Mouse (Mus musculus) large intestine, adult 2 months (tissue): ENCODE data around the gene Tshz2. TPM values are rescaled to one million over a fixed set of nuclear protein-coding genes. Genes with fewer than 3 reads are reported as not detected.

Source experiments
- DNase-seq: peaks from one replicate; pipeline ENCODE4 v3.0.0-alpha.2; 2012; ENCODE audit warnings: low read depth, low spot score
- WGBS: fragments of 180-500 bp; shearing (Covaris S2); methylation state at CpG from one replicate; pipeline ENCODE4 v1.1.7; 2018; 5-methylcytosine and 5-hydroxymethylcytosine counted together
- polyA plus RNA-seq: library from polyadenylated mRNA; depleted of rRNA; stranded (reverse); fragments of >200 nt; gene quantifications from 2 replicates; pipeline ENCODE4 v1.2.3, GENCODE M21; 2012

The Tshz2 gene
- polyA plus RNA-seq, 1 experiment = 5.9 TPM

DNA sequence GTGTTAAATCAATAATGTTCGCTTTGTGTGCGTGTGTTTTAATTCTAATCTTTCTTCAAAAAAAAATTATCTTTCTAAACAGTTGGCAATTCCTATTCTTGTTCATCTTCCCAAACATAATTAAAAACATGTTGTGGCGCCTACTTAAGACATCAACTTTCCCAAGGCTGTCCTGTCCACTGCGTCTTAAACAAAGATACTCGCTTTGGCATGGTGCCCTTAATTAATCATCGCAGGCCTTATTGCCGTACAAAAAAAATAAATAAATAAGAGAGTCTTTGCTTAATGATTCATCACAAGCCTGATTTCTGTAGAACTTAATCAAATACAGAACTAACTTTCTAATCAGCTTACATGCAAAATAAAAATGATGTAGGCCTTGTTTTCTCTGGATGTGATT, 385.1 kb downstream of the Tshz2 start:
- DNase-seq = no peak
- WGBS = 83% methylated on average over 7 of the region's 7 CpGs

DNA sequence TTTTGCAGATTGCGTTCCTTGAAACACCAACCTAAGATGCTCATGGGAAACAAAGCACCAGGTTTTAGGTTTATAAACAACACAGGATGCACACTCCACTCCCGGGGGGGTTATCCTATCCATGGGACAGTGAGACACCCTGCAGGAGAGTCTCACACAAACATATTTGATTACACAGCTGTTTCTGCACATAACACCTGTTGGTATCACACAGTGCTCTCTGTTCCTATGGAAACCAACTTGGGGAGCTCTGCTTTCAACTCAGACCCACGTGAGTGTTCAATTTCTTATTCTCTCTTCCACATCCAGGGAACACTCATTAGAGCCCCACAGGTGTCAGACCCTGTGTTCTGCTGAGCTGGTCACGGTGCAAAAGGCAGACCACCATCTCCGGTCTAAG, 390.1 kb downstream of the Tshz2 start:
- WGBS = 74% methylated on average over 5 of the region's 5 CpGs
- no peak for DNase-seq

DNA sequence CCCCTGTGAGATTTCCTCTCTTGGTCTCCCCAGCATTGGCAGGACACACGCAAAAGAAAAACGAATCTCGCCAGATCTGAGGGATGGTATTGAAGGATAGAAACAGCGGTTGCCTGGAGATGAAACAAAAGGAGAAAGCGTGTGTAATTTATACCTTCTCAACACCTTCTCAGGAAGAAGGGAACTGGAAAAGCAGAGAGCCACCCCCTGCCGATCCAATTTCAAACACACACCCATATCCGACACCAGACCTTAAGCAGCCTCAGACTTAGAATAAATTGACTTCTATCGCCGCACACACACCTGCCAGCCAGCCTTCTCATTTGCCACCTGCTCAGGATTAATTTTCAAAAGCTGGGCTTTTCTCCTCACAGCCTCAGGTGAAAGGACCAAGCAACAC, 390.9 kb downstream of the Tshz2 start:
- DNase-seq = no peak
- 84% methylated on average over 9 of the region's 9 CpGs for WGBS

DNA sequence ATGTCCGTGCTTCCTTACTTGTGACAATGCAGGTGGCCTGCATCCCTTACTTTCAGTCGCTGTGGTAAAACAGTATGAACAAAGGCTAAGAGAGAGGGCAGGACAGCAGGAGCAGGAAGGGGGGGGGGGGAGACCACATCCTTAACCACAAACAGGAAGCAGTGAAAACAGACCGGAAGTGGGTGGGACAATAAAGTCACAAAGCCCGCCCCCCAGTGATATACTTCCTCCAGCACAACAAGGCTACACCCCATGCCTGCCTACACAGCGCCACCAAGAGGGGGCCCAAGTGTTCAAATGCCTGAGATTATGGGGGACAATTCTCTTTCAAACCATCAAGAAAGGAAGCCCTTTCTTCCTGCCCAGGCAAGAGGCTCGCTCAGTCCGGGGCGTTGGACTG, 392.1 kb downstream of the Tshz2 start:
- DNase-seq = no peak
- 76% methylated on average over 8 of the region's 8 CpGs for WGBS

DNA sequence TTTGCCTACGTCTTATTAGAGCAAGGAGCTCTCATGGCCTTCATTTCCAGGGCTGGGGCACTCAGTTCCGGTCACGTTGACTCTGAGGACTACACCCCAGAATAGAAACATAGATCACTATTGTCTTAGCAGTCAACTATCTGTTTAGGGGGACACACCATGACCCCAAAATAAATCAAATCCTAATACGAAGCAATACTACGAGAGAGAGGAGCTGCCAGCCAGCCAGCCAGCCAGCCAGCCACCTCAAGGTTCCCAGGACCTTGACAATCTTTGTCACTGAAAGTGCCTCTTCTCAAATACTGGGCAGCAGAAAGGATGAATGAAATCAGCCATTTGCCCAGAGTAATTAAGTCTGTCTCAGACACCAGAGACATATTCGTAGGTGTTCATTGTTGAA, 393.1 kb downstream of the Tshz2 start:
- WGBS = 88% methylated on average over 6 of the region's 6 CpGs
- DNase-seq = no peak

DNA sequence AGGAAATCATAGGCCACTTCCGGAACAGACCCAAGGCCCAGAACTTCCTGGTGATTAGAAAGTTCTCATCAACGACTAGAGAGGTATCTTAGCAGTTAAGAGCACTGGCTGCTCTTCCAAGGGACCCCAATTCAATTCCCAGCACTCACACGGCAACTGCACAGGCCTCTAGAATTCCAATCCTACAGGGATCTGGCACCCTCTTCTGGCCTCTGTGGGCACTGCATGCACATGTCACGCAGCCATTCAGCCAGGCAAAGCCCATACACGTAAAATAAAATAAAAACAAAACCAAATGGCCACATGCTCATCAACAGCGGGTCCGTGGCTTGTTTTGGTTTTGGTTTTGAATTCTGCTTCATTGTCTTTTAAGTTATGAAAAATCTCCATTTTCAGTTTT, 395.0 kb downstream of the Tshz2 start:
- 91% methylated on average over 7 of the region's 7 CpGs for whole genome bisulfite sequencing
- no peak for DNase-seq

DNA sequence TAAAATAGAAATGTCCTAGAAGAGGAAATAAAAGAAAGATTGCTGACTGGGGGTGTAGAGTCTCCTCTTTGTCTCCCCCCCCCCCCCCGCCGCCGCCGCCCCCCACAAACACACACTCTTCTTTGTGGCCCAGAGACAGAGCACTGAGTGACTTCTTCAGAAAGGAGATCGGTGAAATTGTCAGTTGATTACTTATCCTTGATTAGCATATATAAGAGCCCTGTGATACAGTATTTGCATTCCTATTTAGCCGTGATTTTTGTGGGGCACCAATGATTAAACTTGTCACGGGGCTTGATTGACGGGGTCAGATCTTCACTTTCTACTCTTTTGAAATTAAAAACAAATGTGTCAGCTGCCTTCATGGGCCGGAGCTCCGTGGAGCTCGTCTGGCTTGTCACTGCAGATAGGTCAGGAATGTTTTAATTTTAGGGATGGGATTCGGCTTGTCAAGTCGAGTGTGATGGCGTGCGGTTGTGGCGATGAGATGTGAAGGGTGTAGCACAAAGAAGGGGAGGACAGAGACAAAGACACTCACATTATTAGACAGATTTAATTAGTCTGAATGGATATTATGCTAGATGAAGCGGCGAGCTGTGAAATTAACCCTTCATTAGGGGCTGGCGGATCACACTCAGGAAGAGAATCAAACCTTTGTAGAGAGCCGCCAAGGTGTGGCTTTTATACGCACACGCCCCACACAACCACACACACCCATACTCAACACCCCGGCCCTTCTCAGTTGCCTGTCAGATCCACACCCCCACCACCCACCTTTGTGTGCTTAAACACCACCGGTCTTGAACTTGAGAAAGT, 395.9 kb downstream of the Tshz2 start:
- 87% methylated on average over 24 of the region's 24 CpGs for WGBS
- no peak for DNase-seq

DNA sequence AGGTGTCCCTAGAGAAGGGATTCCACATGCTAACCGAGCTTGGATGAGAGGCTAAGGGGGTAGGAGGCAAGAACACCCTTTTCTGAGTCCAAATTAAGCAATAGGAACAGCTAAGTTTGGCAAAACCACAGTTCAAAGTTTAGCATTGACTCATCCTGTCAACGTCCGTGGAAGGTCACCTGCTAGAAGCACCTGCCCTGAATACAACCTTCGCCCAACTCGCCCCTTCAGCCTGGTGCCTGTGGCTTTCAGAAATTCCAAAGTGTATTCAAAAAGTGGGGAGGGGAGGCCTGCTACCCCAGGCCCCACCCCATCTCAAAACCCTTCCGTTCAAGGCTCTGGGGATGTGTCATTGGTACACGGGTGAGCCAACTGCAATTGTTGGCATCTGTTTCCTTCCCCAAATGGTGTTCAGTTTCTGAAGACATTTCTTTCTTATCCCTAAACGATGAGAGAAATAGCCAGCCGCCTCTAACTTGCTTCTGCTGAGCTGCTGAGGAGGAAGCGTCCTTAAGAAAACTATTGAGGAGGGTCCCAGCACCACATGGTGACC, 396.6 kb downstream of the Tshz2 start:
- DNase-seq = no peak
- 59% methylated on average over 10 of the region's 10 CpGs for WGBS

DNA sequence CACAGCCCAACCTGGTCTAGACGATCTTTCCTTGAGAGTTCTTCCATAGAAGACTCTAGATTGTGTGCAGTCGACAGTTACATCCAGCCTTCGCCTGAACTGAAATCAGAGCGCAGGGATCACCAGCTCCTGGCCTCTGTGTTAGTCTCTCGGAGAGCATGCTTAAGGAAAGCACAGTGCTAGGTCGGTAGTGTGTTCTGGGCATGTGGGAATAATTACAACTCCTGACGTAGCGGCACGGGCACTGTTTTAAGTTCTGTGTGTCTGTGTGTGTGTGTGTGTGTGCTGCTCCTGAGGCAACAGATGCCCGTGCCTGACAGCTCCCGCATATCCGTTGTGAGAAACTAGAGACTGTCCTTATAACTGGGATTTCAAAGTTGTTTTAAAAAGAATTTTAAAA, 398.4 kb downstream of the Tshz2 start:
- no peak for DNase-seq
- 93% methylated on average over 12 of the region's 12 CpGs for WGBS

DNA sequence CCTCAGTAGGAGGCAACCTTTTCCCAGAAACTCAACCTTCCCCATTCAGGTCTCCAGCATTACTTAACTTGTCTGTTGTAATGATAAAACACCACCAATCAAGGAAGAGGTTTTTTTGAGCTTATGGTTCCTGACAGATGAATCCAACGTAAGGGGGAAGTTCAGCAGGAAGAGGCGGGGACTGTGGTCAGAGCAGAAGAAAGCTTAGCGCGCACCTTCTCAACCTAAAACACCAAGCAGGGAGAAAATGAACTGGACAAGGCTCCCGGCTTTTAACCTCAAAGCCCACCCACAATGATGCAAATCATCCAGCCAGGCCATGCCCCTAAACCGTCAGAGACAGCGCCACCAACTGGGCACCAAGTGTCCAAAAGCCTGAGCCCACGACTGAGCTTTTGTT, 399.1 kb downstream of the Tshz2 start:
- DNase-seq = no peak
- 71% methylated on average over 8 of the region's 8 CpGs for WGBS

DNA sequence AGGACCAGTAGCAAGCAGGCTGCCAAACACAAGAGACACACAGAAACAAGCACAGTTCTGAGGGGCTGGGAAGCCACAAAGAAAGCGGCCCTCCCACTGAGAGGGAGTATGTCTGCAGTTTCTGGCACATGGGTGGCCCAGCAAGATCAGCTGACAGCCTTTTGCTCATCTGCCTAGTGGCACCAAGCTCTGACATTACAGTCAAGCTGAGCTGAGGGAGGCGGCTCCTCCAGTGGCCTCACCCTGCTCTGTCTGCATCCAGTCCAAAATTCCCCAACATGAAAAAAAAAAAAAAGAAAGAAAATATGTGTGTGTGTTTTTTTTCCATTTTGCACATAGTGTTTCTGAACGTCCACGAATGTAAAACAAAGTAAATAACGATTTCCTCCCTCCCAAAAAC, 400.4 kb downstream of the Tshz2 start:
- no peak for DNase-seq

DNA sequence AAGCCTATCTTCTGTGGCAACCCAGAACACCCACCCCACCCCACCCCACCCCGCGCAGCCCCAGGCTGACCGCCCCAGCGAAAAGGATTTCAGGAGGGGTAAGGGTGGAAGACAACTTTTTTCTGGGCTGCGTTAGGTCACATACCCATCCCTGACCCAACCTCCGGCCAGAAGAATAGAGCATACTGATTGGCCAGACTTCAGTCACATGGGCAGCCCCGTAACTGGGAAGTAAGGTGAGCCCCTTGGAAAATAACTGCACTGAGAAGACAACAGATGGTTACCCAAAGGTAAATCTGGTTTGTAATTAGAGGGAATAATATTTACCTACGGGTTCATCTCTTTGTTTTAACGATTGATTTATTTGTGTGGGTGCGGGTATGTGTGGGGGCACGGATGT, 402.0 kb downstream of the Tshz2 start:
- WGBS = 89% methylated on average over 11 of the region's 11 CpGs
- no peak for DNase-seq

More for the DNA sequence above, 400.4 kb downstream of the Tshz2 start:
- 59% methylated on average over 5 of the region's 5 CpGs for WGBS

DNA sequence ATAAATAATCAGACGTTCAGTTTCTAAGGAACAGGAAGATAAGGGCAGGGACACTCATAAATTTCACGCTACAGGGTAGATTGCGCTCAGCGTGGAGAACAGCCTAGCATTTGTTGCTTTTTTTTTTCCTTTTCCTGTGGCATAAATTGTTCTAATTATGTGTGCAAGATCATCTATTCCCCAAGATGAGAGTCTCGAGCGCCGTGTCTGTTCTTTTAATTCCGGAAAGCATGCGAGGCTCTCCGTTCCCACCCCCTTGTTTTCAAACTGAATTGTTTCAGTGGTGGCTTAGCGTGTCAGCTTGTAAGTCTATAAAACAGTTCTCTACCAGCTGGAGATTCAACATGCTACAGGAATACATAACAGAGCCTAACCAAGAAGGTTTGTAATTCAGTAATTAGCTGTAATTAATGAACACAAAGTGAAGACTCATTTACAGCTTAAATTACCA, 404.0 kb downstream of the Tshz2 start:
- no peak for DNase-seq
- 47% methylated on average over 11 of the region's 11 CpGs for WGBS

DNA sequence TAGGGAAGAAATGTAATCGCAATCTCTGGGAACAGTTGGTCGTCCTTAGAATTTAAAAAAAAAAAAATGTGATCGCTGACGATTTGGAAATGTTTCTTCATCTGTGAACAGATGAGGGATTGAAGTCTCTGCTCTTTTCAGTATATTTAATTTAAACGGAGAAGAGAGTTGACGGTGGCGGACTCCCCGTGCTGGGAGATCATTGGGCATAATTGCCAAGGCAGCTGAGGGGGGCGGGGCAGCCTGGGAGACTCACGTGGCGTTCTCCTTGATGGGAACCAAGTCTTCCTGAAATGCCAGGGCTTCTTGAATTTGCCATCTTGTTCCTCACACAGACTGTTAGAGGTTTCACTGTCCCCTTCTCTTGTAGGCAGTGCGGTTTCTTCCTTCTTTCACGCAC, 404.5 kb downstream of the Tshz2 start:
- 63% methylated on average over 13 of the region's 13 CpGs for WGBS
- no peak for DNase-seq

DNA sequence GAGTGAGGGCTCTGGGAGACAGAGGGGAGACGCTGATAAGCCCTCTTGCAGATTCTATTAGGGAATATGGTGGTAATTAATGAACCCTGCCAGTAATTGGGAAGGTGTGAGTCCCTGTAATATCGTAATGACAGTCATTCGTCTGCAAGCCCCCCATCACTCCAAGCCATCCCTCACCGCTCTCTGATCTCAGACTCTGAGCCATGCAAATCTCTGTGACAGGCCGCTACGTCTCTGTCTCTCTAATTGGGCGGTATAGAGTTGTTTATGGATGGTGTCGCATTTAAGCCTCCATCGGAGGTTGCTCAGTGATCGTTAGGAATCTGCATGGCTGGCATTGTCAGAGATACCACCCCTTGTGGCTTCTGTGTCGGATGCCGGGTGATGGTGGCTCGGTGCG, 407.0 kb downstream of the Tshz2 start:
- WGBS = 82% methylated on average over 14 of the region's 14 CpGs
- DNase-seq = no peak

DNA sequence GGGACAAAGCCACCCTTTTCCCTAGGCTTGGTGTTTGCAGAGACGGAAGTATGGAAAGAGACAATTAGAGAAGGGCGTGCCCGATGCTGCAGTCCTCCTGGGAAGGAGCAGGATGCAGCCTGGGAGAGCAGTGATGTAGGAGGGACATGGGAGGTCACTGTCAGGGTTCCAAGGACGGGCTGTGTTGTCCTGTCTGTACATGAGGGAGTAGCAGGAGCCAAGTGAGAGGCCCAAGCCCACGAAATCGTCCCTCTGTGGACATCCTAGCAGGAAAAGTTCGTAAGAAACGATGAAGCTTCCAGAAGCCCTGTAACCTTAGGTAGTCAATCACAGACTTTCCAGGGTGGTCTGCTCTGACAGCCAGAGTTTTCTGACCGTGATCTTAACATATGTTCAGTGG, 408.3 kb downstream of the Tshz2 start:
- DNase-seq = no peak
- 40% methylated on average over 9 of the region's 9 CpGs for WGBS

DNA sequence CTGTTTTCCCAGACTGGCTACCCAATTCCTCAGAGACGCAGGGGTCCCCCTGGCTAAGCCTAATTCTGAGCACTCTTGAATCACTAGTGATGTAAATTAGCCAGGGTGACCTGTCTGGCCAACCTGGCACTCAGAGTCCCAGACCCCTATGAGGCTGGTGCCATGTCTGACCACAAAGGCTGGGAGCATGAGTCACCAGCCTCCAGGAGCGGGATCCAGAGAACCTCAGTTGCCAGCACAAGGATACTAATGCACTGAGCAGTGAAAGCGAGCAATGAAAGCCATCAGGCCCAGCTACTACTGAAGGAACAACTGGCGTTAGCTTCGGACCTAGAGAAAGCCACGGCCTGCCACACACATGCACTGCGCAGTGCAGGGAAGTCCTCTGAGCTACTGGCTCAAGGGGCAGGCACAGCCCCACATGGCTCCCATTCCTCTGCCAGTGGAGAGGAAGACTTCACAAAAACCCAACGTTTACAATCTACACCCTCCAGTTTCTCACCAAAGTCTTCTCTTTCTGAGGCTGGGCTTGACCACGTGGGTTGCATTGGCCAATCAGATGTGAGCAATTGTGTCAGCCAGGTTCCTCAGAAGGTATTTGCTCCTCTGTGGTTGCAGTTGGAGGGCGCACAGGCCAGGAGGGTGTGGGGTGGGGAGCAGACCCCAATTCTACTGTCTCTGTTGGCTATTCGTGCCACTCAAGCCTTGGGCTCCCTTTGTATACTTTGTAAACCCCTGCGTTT, 409.8 kb downstream of the Tshz2 start:
- WGBS = 73% methylated on average over 12 of the region's 12 CpGs
- no peak for DNase-seq

DNA sequence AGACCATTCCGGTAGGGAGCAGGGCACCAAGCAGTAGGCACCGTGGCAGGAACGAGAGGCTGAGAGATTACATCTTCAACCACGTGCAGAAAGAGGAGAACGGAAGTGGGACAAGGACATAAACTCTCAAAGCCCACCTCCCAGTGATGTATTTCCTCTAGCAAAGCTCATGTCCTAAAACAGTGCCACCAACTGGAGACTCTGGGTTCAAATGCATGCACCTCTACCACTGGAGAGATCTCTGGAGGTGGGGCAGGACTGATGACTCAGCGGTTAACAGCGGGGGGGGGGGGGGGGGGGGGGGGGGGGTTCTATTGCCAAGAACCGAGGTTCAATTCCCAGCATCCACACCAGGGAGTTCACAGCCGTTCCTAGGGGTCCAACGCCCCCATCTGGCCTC, 410.5 kb downstream of the Tshz2 start:
- 69% methylated on average over 10 of the region's 10 CpGs for WGBS
- no peak for DNase-seq

DNA sequence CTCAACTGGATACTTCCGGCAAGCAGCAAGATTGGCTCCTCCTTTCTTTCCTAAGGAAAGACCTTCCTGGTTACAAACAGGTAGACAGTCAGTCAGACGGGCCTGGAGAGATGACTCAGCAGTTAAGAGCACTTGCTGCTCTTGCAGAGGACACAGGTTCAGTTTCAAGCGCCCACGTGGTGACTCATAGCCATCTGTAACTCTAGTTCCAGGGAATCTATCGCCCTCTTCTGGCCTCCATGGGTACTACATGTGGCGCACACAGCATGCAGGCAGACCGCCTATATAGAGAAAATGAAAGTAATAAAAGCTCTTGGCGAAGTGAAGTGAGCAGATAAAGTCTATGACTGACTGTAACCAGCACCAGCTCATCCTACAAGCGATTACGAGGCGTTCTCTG, 413.1 kb downstream of the Tshz2 start:
- WGBS = 78% methylated on average over 11 of the region's 11 CpGs
- DNase-seq = no peak

DNA sequence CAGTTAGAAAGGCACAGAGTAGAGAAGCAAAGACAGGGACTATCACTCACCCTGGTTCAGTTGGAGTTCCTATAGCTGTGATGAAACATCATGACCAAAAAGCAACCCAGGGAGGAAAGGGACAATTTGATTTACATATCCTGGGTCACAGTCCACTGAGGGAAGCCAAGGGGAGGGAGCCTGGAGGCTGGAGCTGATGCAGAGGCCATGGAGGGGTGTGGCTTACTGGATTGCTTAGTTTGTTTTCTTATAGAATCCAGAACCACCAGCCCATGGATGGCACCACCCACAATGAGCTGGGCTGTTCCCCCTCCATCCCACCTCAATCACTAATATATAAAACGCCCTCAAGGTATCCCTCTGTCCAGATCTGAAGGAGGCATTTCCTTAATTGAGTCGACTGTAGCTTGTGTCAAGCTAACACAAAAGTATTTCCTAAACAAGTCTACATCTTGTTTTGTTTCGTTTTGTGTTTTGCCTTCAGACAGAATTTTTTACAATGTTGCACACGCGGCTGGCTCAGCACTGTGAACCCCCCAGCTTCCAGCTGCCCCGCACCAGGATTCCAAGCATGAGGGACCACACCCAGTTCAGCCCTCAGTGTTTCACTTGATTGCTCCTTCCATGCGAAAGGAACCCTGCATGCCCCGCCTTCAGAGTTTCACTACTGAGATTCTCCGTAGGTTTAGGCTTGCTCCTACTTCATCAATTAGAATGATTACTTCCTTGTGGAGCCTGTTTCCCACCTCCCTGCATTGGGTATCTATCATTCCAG, 413.7 kb downstream of the Tshz2 start:
- 37% methylated on average over 9 of the region's 9 CpGs for WGBS
- no peak for DNase-seq
